Mouse (Mus musculus): Measurements from ENCODE around the gene Tmprss7. TPM values are rescaled to one million over a fixed set of nuclear protein-coding genes. Genes with fewer than 3 reads are reported as not detected.

Gene Tmprss7
- total and polyA plus RNA-seq, 2 experiments, result under 0.01 to 0.04 TPM

- Histone ChIP-seq H3K27ac (replicated peaks; ENCODE audit: insufficient read depth, low read depth, low read length) (no peak overlapping the region), H3K79me2 (ENCODE audit: control insufficient read depth, insufficient read depth, low read length) (no peaks in the 10 kb centered on the region), H3K27me3 (ENCODE audit: control insufficient read depth, insufficient read depth, low read length) (peaks cover 3% of the 10 kb centered on the region; the same call in 1 of the 2 replicates), H3K36me3 (ENCODE audit: control insufficient read depth, insufficient read depth, low read length) (no peaks in the 10 kb centered on the region), H3K4me1 (ENCODE audit: control insufficient read depth, insufficient read depth, low read length) (peaks cover 7% of the 10 kb centered on the region), H3K4me3 (ENCODE audit: insufficient read depth, low read depth, low read length) (no peak overlapping the region), H3K9ac (ENCODE audit: low read depth, low read length) (no peak overlapping the region)
- no peak for TF ChIP-seq POLR2A (IDR thresholded peaks at IDR 0.05; ENCODE audit: extremely low read depth, insufficient read depth, low read length)
- no peak for TF ChIP-seq CTCF (IDR thresholded peaks at IDR 0.05; ENCODE audit: low read depth, low read length)
- DNase-seq (ENCODE audit: extremely low read depth, low read depth, low spot score), result no peak
- 27% methylated on average over 10 of the region's 10 CpGs for WGBS
Measured at GRCm38 (mm10) chr16:45724742-45725102, 31.3 kb upstream of the Tmprss7 start.

- no peak within 1 kb of the TSS for H3K9ac ChIP-seq (ENCODE audit: low read depth, low read length)
- no peak within 1 kb of the TSS for H3K27ac ChIP-seq (replicated peaks; ENCODE audit: insufficient read depth, low read depth, low read length)
- H3K4me3 ChIP-seq (ENCODE audit: insufficient read depth, low read depth, low read length), result no peak within 1 kb of the TSS
- peaks cover 3% of the 10 kb centered on the region; the same call in 1 of the 2 replicates for H3K27me3 ChIP-seq (ENCODE audit: control insufficient read depth, insufficient read depth, low read length)
- WGBS, result 12% methylated on average over 30 of the region's 30 CpGs
- no peaks in the 10 kb centered on the region for H3K36me3 ChIP-seq (ENCODE audit: control insufficient read depth, insufficient read depth, low read length)
- peaks cover 3% of the 10 kb centered on the region; the same call in 1 of the 2 replicates for H3K4me1 ChIP-seq (ENCODE audit: control insufficient read depth, insufficient read depth, low read length)
- no peaks in the 10 kb centered on the region for H3K79me2 ChIP-seq (ENCODE audit: control insufficient read depth, insufficient read depth, low read length)
- DNase-seq (ENCODE audit: extremely low read depth, low read depth, low spot score), result no peak
- no peak for TF ChIP-seq POLR2A (IDR thresholded peaks at IDR 0.05; ENCODE audit: extremely low read depth, insufficient read depth, low read length)
- no peak for TF ChIP-seq CTCF (IDR thresholded peaks at IDR 0.05; ENCODE audit: low read depth, low read length)
Measured at GRCm38 (mm10) chr16:45724061-45724741, 30.7 kb upstream of the Tmprss7 start, which contains the start of gene Tagln3. Tagln3 (minus strand) TSS chr16:45724608.

GRCm38 (mm10) chr16:45723172-45723901 is 29.9 kb upstream of the Tmprss7 start:
- DNase-seq (ENCODE audit: extremely low read depth, low read depth, low spot score), result no peak
- TF ChIP-seq POLR2A (IDR thresholded peaks at IDR 0.05; ENCODE audit: extremely low read depth, insufficient read depth, low read length) (no peak), CTCF (IDR thresholded peaks at IDR 0.05; ENCODE audit: low read depth, low read length) (no peak)
- H3K27ac ChIP-seq (replicated peaks; ENCODE audit: insufficient read depth, low read depth, low read length), result no peak overlapping the region

GRCm38 (mm10) chr16:45722460-45722951 is 29.0 kb upstream of the Tmprss7 start:
- no peak overlapping the region for H3K27ac ChIP-seq (replicated peaks; ENCODE audit: insufficient read depth, low read depth, low read length)
- DNase-seq (ENCODE audit: extremely low read depth, low read depth, low spot score), result no peak
- 93% methylated on average over 3 of the region's 3 CpGs for WGBS
- H3K79me2 ChIP-seq (ENCODE audit: control insufficient read depth, insufficient read depth, low read length), result no peaks in the 10 kb centered on the region
- no peaks in the 10 kb centered on the region for H3K4me1 ChIP-seq (ENCODE audit: control insufficient read depth, insufficient read depth, low read length)
- no peak for TF ChIP-seq POLR2A (IDR thresholded peaks at IDR 0.05; ENCODE audit: extremely low read depth, insufficient read depth, low read length)
- no peak for TF ChIP-seq CTCF (IDR thresholded peaks at IDR 0.05; ENCODE audit: low read depth, low read length)
- H3K36me3 ChIP-seq (ENCODE audit: control insufficient read depth, insufficient read depth, low read length), result no peaks in the 10 kb centered on the region
- peaks cover 3% of the 10 kb centered on the region; the same call in 1 of the 2 replicates for H3K27me3 ChIP-seq (ENCODE audit: control insufficient read depth, insufficient read depth, low read length)
- no peak overlapping the region for H3K4me3 ChIP-seq (ENCODE audit: insufficient read depth, low read depth, low read length)
- H3K9ac ChIP-seq (ENCODE audit: low read depth, low read length), result no peak overlapping the region

More at GRCm38 (mm10) chr16:45723172-45723901, 29.9 kb upstream of the Tmprss7 start:
- Histone ChIP-seq H3K9ac (ENCODE audit: low read depth, low read length) (no peak overlapping the region), H3K27me3 (ENCODE audit: control insufficient read depth, insufficient read depth, low read length) (peaks cover 3% of the 10 kb centered on the region; the same call in 1 of the 2 replicates), H3K4me1 (ENCODE audit: control insufficient read depth, insufficient read depth, low read length) (no peaks in the 10 kb centered on the region), H3K36me3 (ENCODE audit: control insufficient read depth, insufficient read depth, low read length) (no peaks in the 10 kb centered on the region), H3K4me3 (ENCODE audit: insufficient read depth, low read depth, low read length) (no peak overlapping the region), H3K79me2 (ENCODE audit: control insufficient read depth, insufficient read depth, low read length) (no peaks in the 10 kb centered on the region)
- WGBS, result 86% methylated on average over 6 of the region's 6 CpGs

- 90% methylated on average over 10 of the region's 10 CpGs for WGBS
- no peak for DNase-seq (ENCODE audit: extremely low read depth, low read depth, low spot score)
- no peak overlapping the region for H3K27ac ChIP-seq (replicated peaks; ENCODE audit: insufficient read depth, low read depth, low read length)
- peaks cover 3% of the 10 kb centered on the region; the same call in 1 of the 2 replicates for H3K27me3 ChIP-seq (ENCODE audit: control insufficient read depth, insufficient read depth, low read length)
- no peak overlapping the region for H3K9ac ChIP-seq (ENCODE audit: low read depth, low read length)
- TF ChIP-seq POLR2A (IDR thresholded peaks at IDR 0.05; ENCODE audit: extremely low read depth, insufficient read depth, low read length), result no peak
- no peak for TF ChIP-seq CTCF (IDR thresholded peaks at IDR 0.05; ENCODE audit: low read depth, low read length)
- no peaks in the 10 kb centered on the region for H3K79me2 ChIP-seq (ENCODE audit: control insufficient read depth, insufficient read depth, low read length)
- H3K36me3 ChIP-seq (ENCODE audit: control insufficient read depth, insufficient read depth, low read length), result no peaks in the 10 kb centered on the region
- no peak overlapping the region for H3K4me3 ChIP-seq (ENCODE audit: insufficient read depth, low read depth, low read length)
- no peaks in the 10 kb centered on the region for H3K4me1 ChIP-seq (ENCODE audit: control insufficient read depth, insufficient read depth, low read length)
Measured at GRCm38 (mm10) chr16:45720022-45720630, 26.7 kb upstream of the Tmprss7 start.

Data from liver, adult 2 months (tissue).